Mouse (Mus musculus) layer of hippocampus, postnatal 36 days (tissue): ENCODE data around the gene Hoxa1. TPM values are rescaled to one million over a fixed set of nuclear protein-coding genes. Genes with fewer than 3 reads are reported as not detected.

ENCODE experiments used
- DNase-seq, 2 experiments: peaks; one replicate each; pipeline ENCODE4 v3.0.0; 2022
- total RNA-seq, 2 experiments: library from RNA; stranded (reverse); gene quantifications; 2 replicates each; pipeline ENCODE4 v1.2.3; 2021

Hoxa1 gene
- total RNA-seq, 2 experiments from 2014 or later: not detected

DNA sequence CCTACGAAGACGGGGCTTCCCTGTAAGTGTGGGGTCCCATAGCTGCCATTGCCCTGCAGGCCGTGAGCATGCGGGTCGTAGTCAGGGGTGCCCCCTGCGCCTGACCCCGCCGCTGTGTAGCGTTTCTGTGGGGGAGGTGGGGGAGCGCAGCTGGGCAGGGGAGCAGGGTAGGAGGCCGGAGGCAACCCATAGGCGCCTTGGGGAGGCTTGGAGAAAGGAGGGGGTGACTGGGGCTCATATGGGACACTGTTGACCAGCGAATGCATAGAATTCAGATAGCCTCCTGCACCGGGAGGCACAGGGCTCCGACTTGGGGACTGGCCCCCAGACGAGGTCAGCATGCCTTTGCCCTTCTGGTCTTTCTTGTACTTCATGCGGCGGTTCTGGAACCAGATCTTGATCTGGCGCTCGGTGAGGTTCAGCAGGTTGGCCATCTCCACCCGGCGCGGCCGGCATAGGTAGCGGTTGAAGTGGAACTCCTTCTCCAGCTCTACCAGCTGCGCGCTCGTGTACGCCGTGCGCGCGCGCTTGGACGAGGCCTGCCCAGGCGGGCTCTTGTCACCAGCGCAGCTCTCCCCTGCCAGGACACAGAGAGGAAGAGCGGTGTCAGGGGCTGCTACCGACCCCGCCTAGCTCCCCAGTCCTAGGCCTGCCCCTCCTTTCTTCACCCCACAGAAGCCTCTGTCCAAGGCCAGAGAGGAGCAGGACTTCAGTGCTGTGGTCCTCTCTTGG, 12.2 kb upstream of the Hoxa1 start:
- DNase-seq: no peak

DNA sequence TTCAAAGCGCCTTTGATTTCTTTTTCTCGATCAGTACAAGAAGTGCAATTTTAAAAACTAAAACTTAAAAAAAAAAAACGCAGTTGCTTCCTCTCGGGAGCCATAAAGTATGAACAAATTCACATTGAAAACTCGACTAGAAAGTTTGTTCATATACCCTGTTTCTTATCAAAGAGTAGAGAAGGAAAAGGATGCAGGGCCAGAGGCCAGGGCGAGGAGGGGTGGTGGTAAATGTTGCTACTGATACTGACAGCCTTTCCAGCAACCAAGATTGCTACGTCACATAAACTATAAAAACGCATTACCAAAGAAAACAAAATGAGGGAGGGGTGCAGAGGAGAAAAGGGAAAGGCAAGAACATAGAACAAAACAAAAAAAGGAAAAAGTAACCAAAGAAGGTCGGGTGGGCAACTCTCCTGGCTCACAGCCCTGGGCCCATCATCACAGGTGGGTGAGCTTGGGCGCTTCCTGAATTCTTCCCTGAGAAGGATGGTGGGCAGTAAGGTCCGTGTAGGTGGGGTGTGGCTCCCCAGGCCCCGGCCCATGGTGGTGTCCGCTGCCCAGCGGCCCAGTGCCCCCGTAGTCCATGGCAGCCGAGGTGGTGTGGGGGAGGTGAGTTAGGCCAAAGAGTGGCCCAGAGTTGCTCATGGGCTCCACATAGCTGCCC, 11.5 kb upstream of the Hoxa1 start:
- no peak for DNase-seq

DNA sequence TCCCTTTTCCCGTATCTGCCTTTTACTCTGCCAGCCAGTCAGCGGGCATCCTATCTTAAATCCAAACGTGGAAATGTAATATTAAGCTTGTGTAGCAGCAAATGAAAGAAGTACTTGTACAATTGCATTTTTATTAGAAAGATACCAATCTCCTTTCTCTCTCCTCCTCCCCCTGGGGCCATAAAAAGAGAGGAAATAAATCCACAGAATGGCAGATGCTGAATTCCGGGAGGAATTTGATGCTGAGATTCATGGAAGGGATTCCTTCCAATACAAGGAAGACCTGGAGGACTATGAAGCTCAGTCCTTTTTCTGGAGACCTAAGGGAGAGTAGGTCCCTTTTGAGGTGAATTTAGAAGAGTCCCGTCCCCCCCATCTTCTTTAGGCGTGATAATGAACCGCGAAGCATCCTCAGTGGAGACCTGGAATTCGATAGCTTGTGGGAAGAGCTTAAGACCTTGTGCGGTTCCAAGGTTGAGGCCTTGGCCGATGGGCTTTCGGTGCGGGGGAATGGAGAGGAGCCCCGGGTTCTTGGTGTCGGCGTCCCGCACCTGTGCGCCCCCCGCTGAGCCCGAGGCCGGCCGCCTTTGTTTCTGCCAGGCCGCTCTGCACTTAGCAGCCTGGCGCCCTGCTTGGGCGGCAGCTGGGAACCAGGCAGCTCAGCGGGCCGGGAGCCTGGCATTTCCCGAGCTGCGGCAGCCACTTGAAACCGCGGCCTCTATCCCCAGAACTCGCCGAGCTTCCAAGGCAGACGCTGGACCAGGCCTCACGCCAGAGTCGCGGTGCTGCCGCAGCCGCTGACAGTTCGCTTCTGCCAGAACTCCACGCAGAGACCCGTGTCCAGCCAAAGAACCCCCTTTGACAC, 10.3 kb upstream of the Hoxa1 start:
- DNase-seq: no peak

DNA sequence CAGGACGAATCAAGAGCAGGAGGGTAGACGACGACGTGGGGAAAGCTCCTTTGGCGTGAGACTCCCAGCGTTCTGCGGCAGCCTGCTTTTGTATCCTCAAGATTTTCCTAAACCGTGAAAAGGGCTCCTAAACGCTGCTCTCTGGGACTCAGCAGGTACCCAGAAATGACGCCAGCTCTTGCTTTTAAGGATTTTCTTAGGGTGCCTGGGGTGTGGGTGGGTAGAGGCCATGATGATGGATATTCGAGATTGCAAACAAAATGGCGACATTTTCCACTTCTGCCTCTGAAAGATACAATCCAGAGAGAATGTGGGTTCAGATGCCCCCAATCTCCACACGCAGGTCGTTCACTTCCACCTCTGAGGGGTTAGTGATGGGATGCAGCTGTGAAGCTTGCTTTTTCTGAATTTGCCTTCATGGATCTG, 9.6 kb upstream of the Hoxa1 start:
- DNase-seq: no peak

DNA sequence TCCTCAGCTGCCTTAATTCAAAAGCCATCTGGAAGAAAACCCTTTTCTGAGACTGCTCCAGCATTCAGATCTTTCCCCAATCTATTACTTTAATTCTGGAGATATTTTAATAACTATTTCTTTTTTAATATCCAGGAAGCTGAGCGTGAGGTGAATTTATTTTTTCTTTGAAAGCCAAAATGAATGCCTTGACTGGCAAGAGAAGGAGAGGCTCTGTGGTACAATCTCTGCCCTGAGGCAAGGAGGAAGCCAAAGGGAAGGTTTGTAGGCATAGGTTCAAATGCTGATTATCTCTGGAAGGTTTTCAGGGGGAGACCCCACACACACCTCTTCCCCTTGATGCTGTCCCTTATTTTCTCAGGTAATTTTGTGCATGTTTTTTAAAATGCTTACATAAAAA, 9.1 kb upstream of the Hoxa1 start:
- DNase-seq: no peak

DNA sequence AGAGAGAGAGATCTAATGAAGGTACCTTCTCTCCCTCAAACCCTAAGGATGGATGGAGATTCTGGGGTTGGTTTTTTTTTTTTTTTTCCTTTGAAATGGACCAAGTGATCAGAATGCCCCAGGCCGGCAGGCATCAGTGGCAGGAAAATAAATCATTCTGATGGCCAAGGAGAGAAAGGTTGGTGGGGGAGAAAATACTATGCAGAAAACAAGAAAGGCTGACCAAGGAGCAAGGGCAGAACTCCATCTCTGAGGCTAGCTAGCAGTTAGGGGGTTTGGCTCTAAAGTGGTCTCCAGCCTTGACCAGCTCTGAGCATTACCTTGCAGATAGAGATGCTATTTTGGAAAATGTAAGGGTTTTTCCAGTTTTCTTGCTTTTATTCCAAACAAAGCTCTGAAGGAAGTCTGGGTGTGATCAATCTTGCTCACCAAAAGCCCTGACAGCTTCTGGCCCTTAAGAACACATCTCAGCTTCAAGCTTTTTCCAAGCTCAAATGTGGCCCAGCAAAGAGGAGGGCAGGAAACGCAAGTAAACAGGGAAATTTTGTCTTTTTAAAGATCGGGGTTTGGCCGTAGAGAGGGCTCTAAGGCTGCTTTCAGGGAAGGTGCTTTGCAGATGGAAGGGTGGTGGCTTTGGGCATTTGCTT, 8.4 kb upstream of the Hoxa1 start:
- DNase-seq: no peak

DNA sequence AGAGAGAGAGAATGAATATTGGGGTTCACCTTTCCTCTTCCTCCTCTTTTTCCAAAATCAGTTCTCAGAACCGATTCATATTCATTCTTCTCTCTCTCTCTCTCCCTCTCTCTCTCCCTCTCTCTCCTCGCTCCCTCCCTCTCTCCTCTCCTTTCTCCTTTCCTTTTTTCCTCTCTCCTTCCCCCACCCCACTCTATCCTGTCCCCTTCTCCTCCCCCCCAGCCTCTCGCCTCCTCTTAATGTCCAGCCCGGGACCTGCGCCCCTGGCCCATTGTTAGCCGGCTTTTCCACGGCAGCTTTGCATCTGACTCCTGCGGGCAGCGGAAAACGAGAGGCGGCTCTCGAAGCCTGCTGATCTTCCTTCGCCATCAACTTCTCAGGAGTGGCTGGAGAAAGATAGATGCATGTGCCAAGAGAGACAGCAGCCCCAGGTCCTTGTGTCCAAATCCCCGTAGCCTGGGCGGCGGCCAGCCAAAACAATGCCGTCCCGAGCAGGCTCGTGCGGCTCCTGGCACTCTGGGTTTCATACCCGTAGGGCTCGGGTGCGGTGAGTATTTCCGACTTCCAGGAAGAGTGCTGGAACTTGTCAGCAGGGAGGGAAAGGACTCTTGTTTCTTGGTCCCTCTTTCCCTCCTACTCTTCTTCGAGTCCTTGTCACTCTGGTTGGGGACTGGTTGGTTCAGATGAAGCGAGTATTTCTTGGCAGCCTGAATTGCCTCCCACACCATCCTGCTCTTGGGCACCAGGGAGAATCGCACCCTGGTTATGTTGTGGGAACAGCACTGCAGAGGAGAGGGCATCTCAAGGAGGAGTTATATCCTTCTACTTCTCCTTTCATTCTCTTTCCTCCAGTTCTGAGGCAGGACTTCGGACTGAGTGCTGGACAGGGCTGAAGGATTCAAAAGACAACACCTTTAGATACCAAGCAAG, 7.6 kb upstream of the Hoxa1 start:
- no peak for DNase-seq

DNA sequence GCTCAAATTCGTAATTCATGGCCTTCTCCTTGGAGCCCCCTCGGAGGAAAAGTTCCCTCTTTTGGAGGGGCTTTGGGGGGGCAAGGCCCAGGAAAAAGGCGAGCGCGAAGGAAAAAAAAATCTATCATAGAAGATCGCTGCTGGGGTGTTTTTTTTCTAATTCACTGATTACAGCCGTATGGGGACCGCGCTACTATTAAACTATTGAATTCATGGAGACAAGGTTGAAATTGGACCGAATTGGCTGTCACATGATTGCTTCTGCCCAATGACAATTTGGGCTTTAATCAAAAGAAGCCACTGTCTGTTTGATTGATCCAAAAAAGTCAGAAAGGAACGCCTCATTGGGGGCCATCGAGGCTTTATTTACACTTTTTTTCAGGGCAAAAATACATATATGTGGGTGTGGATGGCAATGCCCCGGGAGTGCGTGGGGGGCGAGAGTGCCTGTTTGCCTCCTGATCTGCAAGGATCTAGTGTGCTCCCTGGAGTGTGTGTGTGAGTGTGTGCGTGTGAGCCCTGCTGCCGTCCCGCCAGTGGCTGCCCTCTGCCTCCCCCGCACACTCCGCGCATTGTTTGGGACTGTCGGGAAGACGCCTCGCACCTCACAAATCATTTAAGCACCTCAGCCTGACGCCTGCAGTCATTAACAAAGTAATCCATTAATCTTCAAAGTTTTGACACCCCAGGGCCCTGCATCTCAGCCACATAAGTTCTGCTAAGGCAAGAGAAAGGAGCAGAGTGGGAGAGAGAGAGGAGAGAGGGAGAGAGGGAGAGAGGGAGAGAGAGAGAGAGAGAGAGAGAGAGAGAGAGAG, 6.7 kb upstream of the Hoxa1 start, which contains the start of gene Hoxa2:
Hoxa2 (minus strand) TSS at position 206 of the 815 bp plus-strand sequence.
- DNase-seq: no peak

DNA sequence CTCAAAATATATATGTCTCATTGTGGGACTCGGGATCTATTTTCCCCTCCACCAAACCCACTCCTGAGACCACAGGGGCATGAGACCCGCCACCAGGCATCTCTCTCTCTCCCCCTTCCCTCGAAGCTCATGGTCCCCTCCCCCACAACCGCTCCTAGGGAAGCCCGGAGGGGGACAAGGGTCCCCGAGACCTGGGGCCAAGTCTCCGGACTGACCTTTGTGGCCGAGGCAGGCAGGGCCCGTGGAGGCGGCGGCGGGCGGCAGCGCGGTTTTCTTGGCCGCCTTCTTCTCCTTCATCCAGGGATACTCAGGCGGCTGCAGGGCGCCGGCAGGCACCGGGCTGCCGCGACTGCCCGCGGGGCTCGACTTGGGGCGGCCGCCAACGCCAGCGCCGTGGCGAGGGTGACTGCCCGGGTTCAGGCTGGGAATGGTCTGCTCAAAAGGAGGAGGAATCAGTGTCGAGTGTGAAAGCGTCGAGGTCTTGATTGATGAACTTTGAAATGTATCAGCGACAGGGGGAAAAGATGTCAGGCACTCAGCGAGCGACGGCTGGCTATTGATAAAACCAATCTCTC, 6.0 kb upstream of the Hoxa1 start:
- DNase-seq: no peak

DNA sequence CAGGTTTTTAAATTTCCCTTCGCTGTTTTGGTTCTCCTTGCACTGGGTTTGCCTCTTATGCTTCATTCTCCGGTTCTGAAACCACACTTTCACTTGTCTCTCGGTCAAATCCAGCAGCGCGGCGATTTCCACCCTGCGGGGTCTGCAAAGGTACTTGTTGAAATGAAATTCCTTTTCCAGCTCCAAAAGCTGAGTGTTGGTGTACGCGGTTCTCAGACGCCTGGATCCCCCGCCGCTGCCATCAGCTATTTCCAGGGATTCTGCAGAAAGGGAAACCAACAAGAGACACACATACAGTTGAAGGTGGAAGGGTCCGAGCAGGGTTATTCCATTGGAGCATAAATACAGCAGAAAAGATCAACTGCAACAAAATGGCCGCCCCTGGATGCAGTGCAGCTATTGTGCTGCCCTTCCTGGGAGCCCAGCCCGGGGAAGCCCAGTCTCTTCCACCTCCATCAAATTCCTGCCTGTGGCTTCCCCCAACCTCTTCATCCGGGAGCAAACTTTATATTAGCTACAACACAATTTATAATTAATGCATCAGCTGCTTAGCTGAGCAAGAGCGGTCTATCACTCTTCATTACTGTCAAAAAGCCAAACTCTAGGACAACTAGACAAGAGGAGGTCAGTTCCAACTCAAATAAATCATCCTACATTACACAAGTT, 5.4 kb upstream of the Hoxa1 start:
- no peak for DNase-seq

DNA sequence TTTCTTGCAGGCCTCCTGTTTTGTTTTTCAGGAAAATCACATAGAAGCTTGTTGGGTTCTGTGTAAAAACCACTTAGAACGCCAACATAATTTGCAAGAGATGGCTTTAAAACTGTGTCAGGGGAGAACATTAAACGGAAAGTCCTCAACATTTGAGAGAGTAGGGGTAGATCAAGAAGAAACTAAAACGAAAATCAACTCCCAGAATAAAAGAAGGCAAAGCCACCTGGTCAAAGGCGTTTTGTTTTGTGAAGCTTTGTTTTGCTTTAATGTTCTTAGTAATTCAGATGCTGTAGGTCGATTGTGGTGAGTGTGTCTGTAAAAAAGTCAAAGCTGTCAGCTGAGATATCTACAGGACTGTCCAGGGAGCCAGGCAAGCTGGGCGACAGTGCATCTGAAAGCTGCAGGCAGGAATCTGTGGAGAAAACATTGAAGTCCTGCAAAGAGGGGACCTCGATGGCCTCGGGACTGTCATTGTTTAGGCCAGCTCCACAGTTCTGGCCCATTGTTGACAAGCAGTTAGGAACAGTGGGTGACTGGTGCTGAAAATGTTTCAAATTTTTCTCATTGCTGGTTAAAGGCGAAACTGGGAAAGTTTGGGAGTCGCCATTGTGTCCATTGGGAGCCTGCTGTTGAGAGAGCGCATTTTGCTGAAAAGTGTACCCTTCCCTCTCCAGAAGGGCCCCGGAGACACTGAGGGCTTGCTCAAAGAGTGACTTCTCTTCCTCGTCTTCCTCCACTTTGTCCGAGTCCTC, 4.7 kb upstream of the Hoxa1 start:
- no peak for DNase-seq

DNA sequence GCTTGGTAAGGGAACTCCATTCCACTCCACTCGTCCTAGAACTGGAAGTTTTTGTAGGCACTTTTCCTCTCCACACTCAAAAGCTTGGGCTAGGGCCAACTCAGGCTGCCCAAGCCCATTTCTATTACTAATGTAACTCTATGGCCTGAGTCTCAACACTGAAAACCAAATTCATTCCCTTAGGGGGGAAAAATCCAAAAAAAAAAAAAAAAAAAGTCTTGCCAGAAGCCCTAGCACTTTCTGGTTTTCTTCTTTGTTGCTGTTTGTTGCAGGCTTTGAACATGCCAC, 3.9 kb upstream of the Hoxa1 start:
- no peak for DNase-seq

DNA sequence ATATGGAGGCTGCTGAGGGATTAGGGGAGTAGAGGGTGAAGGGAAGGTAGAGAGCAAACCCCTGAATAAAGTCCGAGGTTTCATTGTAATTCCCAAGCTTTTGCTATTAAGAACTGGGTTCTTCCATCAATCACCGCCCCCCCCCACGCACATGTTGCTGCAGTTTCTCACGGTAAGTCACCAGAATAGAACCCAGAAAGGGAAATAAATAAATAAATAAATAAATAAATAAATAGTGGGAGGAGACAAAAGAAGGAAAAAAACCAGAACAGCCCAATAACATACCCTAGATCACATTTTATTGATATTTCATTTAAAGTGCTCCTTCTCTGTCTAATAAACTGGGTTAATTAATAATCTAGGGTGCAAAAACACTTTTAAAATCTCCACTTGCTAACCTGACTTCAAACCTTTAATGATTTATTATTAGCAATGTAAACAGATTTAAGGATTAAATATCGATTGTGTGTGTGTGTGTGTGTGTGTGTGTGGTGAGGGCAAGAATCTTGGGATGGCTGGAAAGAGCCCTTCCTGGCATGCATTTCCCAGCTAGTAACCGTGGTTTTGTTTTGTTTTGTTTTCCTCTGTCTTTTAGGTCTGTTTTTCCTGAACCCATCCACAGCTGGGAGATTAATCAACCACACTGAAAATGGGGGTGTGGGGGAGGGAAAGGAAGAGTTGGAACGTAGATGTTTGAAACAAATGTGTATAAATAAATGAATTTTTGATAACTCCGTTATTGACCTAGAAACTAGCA, 3.4 kb upstream of the Hoxa1 start:
- no peak for DNase-seq

DNA sequence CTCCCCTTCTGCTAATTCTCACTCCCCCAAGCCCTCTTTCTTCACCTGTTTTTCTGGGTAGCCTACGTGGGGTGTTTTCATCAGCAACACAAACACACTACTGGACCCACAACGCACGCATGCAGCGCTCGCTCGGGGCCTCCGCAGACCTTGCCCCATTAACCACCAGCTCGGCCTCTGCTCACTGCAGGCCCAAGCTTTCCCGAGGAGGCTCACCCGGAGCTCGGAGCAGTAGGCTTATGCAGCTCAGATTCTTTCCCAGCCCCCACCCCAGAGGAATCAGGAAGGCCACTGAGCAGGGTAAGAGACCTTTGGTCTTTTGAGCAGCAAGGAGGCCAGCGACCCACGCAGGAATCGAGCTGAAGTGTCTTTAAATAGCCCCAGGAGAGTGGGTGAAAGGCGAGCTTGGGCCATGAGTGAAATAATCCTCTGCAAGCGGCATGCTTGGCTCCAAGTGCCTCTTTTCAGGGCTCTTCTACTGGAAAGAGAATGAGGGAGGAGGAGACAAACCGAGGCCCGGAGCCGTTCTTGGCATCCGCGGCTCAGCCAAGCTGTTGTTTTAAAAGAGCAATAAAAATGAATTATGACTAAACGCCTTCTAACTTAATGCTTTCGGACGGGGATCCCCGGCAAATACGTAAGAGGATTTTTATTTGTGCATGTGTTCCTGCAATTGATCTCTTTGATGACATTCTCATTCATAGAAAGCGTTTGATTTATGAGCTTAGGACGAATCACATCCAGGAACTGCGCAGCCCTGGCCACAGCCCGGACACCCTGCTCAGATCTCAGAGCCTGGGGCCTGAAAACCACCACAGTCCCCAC, 2.6 kb upstream of the Hoxa1 start:
- DNase-seq: no peak

DNA sequence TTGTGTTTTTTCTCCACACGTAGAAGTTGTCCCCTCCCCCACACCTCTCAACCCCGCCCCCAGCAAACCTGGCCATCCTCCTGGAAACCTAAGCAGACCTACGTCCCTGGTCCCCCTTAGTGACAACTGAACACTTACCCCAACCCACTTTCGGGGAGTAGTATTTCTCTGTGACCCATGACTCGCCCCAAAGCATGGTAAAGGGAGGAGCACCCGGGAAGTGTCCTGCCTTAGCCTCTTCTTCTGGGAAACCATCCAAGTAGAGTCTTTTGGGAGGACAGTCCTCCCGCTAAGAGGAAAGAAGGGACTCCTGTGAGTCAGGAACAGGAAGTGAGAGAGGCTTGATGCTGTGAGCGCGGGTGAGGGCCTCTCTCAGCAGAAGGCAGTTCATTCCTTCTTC, 1.9 kb upstream of the Hoxa1 start:
- no peak for DNase-seq

DNA sequence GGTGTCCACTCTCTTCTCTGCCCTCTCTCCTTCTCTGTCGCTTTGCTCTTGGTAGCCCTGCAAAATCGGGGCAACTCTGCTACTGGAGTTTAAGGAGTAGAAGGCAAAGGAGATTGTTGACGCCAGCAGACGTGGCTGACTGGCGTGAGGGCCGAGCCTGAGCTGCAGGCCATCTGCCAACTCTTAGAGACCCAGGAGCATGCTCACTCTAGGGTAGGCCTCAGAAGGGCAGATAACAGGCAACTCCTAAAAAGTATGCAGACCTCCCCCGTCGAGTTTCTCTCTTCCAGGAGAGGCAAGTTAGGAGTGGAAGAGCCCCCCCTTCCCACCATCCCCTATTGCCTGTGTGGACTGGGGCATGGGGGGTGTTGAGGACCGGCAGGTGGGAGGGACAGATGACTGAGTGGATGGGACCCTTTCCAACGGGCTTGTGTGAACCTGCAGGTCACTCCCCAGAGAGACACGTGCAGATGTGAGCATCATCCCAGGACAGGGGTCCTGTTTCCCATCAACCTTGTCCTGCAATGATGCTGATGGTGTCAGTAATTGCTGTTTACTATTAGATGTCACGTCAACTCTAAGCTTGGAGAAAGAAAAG, 1.1 kb upstream of the Hoxa1 start:
- no peak for DNase-seq
